Mouse (Mus musculus) urinary bladder, postnatal 14 days (tissue): ENCODE results near the gene Bud13.

Experiments
- DNase-seq: peaks from one replicate; pipeline ENCODE4 v3.0.0; 2021; ENCODE audit warnings: low spot score

Gene Bud13

GRCm38 (mm10) chr9:46282631-46283436 lies at the start of gene Bud13:
Gene Bud13 (plus strand): TSS chr9:46283008.
- DNase-seq = peak; percentile 94

GRCm38 (mm10) chr9:46235196-46235595 lies 47.6 kb upstream of the Bud13 start:
- DNase-seq = no peak

- DNase-seq = no peak
Observed at GRCm38 (mm10) chr9:46235596-46235648, 47.4 kb upstream of the Bud13 start, which contains the start of gene Apoc3. Gene Apoc3 (minus strand): TSS chr9:46235636.

GRCm38 (mm10) chr9:46235649-46236048 lies 47.2 kb upstream of the Bud13 start:
- no peak for DNase-seq

GRCm38 (mm10) chr9:46238850-46239249 lies 44.0 kb upstream of the Bud13 start:
- no peak for DNase-seq

GRCm38 (mm10) chr9:46240526-46241153 lies 42.2 kb upstream of the Bud13 start, which contains the start of gene Apoa4:
Gene Apoa4 (plus strand): TSS chr9:46240696.
- no peak for DNase-seq

- DNase-seq = no peak
Observed at GRCm38 (mm10) chr9:46241818-46242217, 41.0 kb upstream of the Bud13 start.

GRCm38 (mm10) chr9:46243122-46243521 lies 39.7 kb upstream of the Bud13 start:
- DNase-seq = no peak

- DNase-seq = no peak
Observed at GRCm38 (mm10) chr9:46243584-46243983, 39.2 kb upstream of the Bud13 start.

- DNase-seq = peak; percentile 65
Observed at GRCm38 (mm10) chr9:46246752-46247324, 36.0 kb upstream of the Bud13 start.

- no peak for DNase-seq
Observed at GRCm38 (mm10) chr9:46256177-46256576, 26.6 kb upstream of the Bud13 start.

- DNase-seq = no peak
Observed at GRCm38 (mm10) chr9:46256658-46257385, 26.0 kb upstream of the Bud13 start.

GRCm38 (mm10) chr9:46257546-46257945 lies 25.3 kb upstream of the Bud13 start:
- no peak for DNase-seq

- no peak for DNase-seq
Observed at GRCm38 (mm10) chr9:46259111-46259510, 23.7 kb upstream of the Bud13 start.

GRCm38 (mm10) chr9:46261131-46261530 lies 21.7 kb upstream of the Bud13 start:
- DNase-seq = no peak

GRCm38 (mm10) chr9:46268343-46268873 lies 14.4 kb upstream of the Bud13 start, which contains the start of gene Apoa5:
Gene Apoa5 (plus strand): TSS chr9:46268633.
- DNase-seq = no peak

- no peak for DNase-seq
Observed at GRCm38 (mm10) chr9:46269125-46269524, 13.7 kb upstream of the Bud13 start.

- DNase-seq = no peak
Observed at GRCm38 (mm10) chr9:46270782-46271181, 12.0 kb upstream of the Bud13 start.

- no peak for DNase-seq
Observed at GRCm38 (mm10) chr9:46272070-46272469, 10.7 kb upstream of the Bud13 start.

- peak; percentile 88 for DNase-seq
Observed at GRCm38 (mm10) chr9:46272677-46273454, 9.9 kb upstream of the Bud13 start, which contains the start of gene Zpr1. Gene Zpr1 (plus strand): TSS chr9:46273064.

- no peak for DNase-seq
Observed at GRCm38 (mm10) chr9:46274494-46274893, 8.3 kb upstream of the Bud13 start.

- no peak for DNase-seq
Observed at GRCm38 (mm10) chr9:46298381-46298780, 15.6 kb downstream of the Bud13 start.
